Mouse (Mus musculus): ENCODE measurements around the gene Gm29666.
A peak's percentile ranks its signal among the peaks of the same experiment; 100 is the strongest.
"Not testable (repeated sequence)": the region's sequence is repeated elsewhere in the genome, so short reads cannot be mapped to it uniquely, and the experiment has no call there.

The Gm29666 gene

DNA sequence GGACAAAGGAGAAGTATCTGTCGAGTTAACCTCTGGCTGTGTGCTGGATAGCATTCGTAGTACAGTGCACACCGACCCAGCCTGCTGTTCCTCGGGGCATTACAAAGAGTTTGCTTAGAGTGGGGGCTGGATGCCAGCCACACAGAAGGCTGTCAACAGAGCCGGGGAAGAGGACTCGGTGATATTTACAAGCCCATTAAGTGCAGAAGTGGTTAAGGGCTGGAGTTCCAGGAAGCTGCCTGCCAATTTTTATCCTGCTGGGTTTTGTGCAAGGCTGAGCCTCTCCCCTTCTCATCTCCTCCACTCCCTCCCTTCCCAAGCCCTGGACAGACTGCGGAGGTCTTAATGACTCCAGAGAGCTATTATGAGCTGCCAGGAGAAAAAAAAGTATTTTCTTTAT, 21.8 kb downstream of the Gm29666 start:
- peak; percentile 9 for DNase-seq

DNA sequence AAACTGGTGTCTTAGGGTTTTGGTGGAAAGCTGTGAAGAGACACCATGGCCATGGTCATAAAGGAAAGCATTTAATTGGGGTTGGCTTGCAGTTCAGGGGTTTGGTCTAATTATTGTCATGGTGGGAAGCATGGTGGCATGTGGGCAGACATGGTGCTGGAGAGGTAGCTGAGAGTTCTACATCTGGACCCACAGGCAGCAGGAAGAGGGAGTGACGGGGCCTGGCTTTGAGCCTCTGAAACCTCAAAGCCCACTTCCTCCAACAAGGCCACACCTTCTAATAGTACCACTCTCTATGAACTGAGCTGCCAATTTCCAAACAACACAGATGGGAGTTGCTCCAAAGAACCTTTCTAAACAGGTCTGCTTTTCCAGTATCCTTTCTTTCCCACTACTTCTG, 23.2 kb downstream of the Gm29666 start:
- no peak for DNase-seq

DNA sequence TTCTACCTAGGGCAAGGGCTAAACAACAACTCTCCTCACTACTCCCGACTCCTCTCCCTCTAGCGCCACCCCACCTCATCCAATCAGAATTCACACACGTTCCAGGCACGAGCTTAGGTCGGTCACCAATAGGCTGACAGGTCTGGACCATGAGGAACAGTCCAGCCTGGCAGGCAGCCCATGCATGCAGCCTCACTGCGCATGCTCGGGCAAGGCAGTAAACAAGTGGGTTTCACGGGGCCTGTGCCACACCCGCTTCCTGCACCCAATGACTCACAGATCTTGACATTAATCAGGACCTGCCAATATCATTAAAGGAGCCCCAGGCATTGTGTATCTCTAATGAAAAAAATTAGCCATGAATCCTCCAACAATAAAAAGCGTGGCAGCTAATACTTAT, 23.6 kb downstream of the Gm29666 start:
- DNase-seq: not testable (repeated sequence)

GRCm38 (mm10) chr15:84891658-84892057, 28.2 kb downstream of the Gm29666 start:
- peak; percentile 62 for DNase-seq

DNA sequence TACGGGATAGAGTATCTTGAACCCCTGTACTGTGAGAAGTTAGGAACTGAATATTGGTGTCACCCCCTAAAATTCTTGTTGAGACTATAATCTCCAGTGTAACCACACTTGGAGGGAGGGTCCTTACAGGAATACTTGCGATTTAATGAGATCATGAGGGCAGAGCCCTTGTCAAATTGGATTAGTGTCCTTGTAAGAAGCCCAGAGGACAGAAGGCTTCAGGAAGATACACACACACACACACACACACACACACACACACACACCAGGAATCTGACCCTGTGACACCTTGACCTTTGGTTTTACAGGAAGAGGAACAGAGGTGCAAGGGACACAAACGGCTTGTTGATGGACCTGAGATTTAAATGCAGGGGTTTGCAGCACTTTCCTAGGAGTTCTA, 28.6 kb downstream of the Gm29666 start:
- no peak for DNase-seq

GRCm38 (mm10) chr15:84888066-84888465, 31.8 kb downstream of the Gm29666 start:
- peak; percentile 44 for DNase-seq

DNA sequence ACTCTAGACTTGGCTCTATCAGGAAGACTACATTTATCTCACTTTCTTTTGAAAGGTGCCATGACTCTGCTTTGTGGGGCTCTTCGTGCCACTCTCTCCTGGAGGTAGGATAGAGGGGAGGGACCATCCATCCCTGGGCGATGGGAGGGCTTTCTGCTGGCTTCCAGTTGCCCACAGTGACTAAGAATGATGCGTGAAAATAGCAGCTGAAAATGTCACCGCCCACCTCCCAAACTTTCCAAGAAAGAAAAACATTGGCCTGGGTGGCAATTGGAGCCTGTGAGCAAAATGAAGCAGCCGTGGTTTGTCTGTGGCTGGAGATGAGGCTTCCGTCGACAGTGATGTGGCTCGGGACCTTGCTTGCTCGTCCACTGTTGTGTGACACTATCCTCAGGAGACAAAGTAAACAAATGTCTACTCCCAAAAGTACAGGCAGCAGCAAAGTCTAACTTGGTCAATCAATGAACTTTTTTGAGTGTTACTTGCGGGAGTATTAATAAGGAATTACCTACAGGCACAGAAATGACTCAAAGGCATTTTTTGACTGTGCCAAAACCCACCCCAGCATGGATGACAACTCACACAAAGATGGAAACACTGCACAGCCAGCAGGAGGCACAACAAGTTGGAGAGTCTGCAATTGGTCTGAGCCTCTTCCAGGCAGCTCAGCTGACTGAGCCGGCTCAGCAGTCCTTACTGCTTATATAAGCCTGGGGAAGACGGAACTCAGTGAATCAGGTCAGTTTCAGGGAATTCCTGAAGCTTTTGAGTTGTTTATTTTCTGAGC, 42.6 kb downstream of the Gm29666 start:
- no peak for DNase-seq

DNA sequence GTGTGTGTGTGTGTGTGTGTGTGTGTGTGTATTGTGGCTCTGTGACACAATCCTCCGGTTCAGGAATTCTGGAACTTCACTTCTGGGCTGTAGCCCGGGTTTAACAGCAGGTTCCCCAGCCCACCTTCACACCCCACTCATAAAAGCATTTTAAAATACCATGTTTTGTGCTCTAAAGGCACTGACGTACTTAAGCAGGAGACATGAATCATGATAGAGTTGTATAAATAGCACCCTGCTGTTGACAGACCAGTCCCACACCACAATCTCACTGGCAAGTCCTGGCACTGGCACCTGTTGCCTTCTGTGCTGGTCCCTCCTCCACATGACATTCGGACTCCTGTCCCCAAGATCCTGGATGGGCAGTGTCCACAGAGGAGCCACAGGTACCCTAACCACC, 46.0 kb downstream of the Gm29666 start:
- DNase-seq: no peak

GRCm38 (mm10) chr15:84873079-84873478, 46.8 kb downstream of the Gm29666 start:
- no peak for DNase-seq

DNA sequence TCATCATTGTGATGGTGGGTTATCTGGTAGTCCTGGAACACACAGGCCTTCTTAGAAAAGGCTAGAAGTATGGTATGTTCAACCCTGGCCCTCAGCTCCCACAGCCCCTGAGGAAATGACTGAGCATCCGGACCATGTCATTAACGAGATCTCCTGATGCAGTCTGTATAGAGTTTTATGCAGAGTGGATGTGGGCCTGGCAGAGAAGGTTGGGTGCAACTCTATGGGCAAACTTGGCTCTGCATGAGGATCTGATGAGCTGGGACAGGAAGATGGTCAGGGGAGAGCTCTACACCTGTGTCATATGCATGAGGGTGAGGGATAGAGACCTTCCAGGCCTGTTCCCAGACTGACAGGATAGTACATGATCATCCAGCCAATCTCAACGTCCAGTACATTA, 48.0 kb downstream of the Gm29666 start:
- DNase-seq: no peak

- no peak for DNase-seq
Observed at GRCm38 (mm10) chr15:84861911-84862310, 57.9 kb downstream of the Gm29666 start.
